Mouse (Mus musculus) cerebellum, postnatal 4 days (tissue): ENCODE measurements around the gene Camsap1.

ENCODE experiments used
- DNase-seq, 2 experiments: peaks; one replicate each; pipeline ENCODE4 v3.0.0; 2022; ENCODE audit warnings: low spot score in 2 of 2, mixed read lengths in 1 of 2

Camsap1 gene

GRCm38 (mm10) chr2:25884756-25885155 is 98.3 kb downstream of the Camsap1 start:
- DNase-seq: no peak

DNA sequence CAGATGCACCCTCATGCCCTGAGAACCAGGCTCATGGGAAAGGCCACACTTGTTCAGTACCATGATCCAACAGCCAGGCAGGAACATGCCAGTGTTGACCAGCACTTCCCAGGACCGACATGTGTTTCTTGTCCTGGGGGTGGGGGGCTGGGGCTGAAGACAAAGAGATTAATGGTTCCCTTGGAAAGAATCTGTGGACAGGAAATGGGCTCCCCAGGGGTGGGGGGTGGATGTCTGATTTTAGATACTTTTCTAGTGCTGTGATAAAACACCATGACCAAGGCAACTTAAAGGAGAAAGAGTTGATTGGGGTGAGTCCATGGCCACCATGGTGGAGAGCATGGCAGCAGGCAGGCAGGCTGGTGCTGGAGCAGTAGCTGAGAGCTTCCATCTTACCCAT is 100.8 kb downstream of the Camsap1 start:
- no peak for DNase-seq

GRCm38 (mm10) chr2:25879061-25879460 is 104.0 kb downstream of the Camsap1 start:
- DNase-seq: no peak

DNA sequence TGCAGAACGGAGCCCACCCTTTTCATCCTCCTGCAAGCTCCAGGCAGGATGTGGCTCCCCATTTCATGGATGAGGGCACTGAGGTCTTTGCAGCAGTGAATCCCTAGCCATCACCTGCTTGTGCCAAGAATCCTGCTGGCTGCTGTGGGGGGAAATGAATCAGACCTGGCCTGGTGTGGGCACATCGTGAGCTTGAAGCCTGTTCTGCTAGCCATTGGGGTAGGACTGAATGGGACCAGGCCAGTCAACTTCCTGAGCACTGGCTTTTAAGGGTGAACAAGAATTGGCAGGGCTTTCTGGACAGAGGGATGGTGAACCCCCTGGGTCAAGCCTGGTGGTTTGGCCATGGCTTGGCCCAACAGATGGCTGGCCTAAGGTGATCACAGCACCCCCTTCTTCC is 104.6 kb downstream of the Camsap1 start:
- no peak for DNase-seq

DNA sequence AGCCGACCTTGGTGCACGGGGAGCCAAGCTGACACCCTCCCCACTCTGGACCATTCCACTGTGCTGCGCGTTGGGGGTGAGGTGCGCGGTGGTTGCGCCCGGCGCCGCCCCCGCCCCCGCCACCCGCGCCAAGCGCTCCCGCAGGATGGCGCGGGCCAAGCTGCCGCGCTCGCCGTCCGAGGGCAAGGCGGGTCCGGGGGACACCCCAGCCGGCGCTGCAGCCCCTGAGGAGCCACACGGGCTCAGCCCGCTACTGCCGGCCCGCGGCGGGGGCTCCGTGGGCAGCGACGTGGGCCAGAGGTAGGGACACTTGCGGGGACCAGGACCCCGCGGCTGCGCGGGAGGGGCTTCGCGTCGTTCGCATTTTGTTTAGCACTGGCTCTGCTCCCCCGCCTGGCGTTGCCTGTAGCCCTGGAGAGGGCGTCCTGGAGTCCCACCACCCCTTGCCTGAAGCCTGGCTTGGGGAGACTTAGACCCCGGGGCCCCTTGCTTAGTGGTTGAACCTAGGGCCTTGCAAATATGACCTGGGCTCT is 105.3 kb downstream of the Camsap1 start:
- DNase-seq: peak in 1 of 2 experiments; percentile 16

GRCm38 (mm10) chr2:25877250-25877735 is 105.8 kb downstream of the Camsap1 start:
- no peak for DNase-seq
